Mouse (Mus musculus) limb, embryonic 13.5 days (tissue): ENCODE results near the gene Nmd3. TPM values are rescaled to one million over a fixed set of nuclear protein-coding genes. Genes with fewer than 3 reads are reported as not detected.

ENCODE experiments used
- ATAC-seq: fragments of 200-750 bp; cut with Nextera tagmentation; 2 replicates; pipeline ENCODE4 v1.8.0; 2017; ENCODE audit warnings: low read depth, moderate number of reproducible peaks, moderate TSS enrichment; ENCODE audit not compliant: low FRiP score
- H3K27ac ChIP-seq: fragments of 300-500 bp; sonication (generic); 2 replicates; pipeline ENCODE4 v1.5.1; 2015; ENCODE audit warnings: inconsistent platforms, mild to moderate bottlenecking, moderate library complexity
- H3K27me3 ChIP-seq: fragments of 300-500 bp; sonication (generic); 2 replicates; pipeline ENCODE4 v1.6.1; 2015; ENCODE audit warnings: mild to moderate bottlenecking, inconsistent platforms
- H3K36me3 ChIP-seq: fragments of 300-500 bp; sonication (generic); 2 replicates; pipeline ENCODE4 v1.6.1; 2015; ENCODE audit warnings: inconsistent platforms, mild to moderate bottlenecking, moderate library complexity
- H3K4me1 ChIP-seq: fragments of 300-500 bp; sonication (generic); 2 replicates; pipeline ENCODE4 v1.6.1; 2015; ENCODE audit warnings: inconsistent platforms
- H3K4me2 ChIP-seq: fragments of 300-500 bp; sonication (generic); replicated peaks from 2 replicates; pipeline ENCODE4 v1.6.1; 2015; ENCODE audit warnings: inconsistent platforms, mild to moderate bottlenecking, moderate library complexity
- H3K4me3 ChIP-seq: fragments of 300-500 bp; sonication (generic); 2 replicates; pipeline ENCODE4 v1.5.1; 2015; ENCODE audit warnings: moderate library complexity, mild to moderate bottlenecking, inconsistent platforms
- H3K9ac ChIP-seq: fragments of 300-500 bp; sonication (generic); 2 replicates; pipeline ENCODE4 v1.6.1; 2015; ENCODE audit warnings: mild to moderate bottlenecking, inconsistent platforms
- H3K9me3 ChIP-seq: fragments of 300-500 bp; sonication (generic); 2 replicates; pipeline ENCODE4 v1.6.1; 2016; ENCODE audit warnings: inconsistent platforms
- WGBS: fragments of 180-500 bp; shearing (Covaris S2); methylation state at CpG from one replicate; pipeline ENCODE4 v1.1.7; 2015; 5-methylcytosine and 5-hydroxymethylcytosine counted together
- polyA plus RNA-seq: library from polyadenylated mRNA; unstranded; fragments of >200 nt; fragmentation: Nextera tagmentation; extraction: Ambion mirVana; gene quantifications from 2 replicates; pipeline ENCODE4 v1.2.1, GENCODE M21; 2015

Nmd3 gene
- 125 and 142 TPM in 2 replicates for polyA plus RNA-seq

GRCm38 (mm10) chr3:69721814-69722186 lies at the start of gene Nmd3:
Nmd3 (plus strand) TSS chr3:69721985.
- H3K4me3 ChIP-seq = peak within 1 kb of the TSS; percentile 91
- peak within 1 kb of the TSS; percentile 86 for H3K4me2 ChIP-seq
- H3K9ac ChIP-seq = peak within 1 kb of the TSS; percentile 95
- peak; percentile 96 for ATAC-seq
- WGBS = under 1% methylated on average over 33 of the region's 33 CpGs
- no peaks in the 10 kb centered on the region for H3K27me3 ChIP-seq
- H3K9me3 ChIP-seq = no peaks in the 10 kb centered on the region
- H3K27ac ChIP-seq = peak within 1 kb of the TSS; percentile 89
- H3K36me3 ChIP-seq = peaks cover 8% of the 10 kb centered on the region
- H3K4me1 ChIP-seq = peaks cover 17% of the 10 kb centered on the region

- no peaks in the 10 kb centered on the region for H3K36me3 ChIP-seq
- H3K4me2 ChIP-seq = no peak overlapping the region
- no peaks in the 10 kb centered on the region for H3K9me3 ChIP-seq
- H3K27me3 ChIP-seq = no peaks in the 10 kb centered on the region
- no peak overlapping the region for H3K9ac ChIP-seq
- ATAC-seq = no peak
- WGBS = 94% methylated on average over 10 of the region's 10 CpGs
- no peak overlapping the region for H3K4me3 ChIP-seq
- H3K4me1 ChIP-seq = no peaks in the 10 kb centered on the region
- H3K27ac ChIP-seq = no peak overlapping the region
These were observed 48.4 kb upstream of the Nmd3 start for GRCm38 (mm10) chr3:69673351-69673750.

- Histone ChIP-seq H3K4me3 (no peak overlapping the region), H3K4me2 (no peak overlapping the region), H3K27me3 (no peaks in the 10 kb centered on the region), H3K9me3 (no peaks in the 10 kb centered on the region), H3K4me1 (no peaks in the 10 kb centered on the region), H3K9ac (no peak overlapping the region), H3K36me3 (no peaks in the 10 kb centered on the region), H3K27ac (no peak overlapping the region)
- WGBS = 75% methylated on average over 3 of the region's 3 CpGs
- ATAC-seq = no peak
These were observed 47.6 kb upstream of the Nmd3 start for GRCm38 (mm10) chr3:69674206-69674605.

- H3K27ac ChIP-seq = no peak overlapping the region
- H3K9me3 ChIP-seq = no peaks in the 10 kb centered on the region
- no peak overlapping the region for H3K4me3 ChIP-seq
- H3K4me1 ChIP-seq = no peaks in the 10 kb centered on the region
- no peak overlapping the region for H3K4me2 ChIP-seq
- no peak for ATAC-seq
- 74% methylated on average over 1 of the region's 1 CpGs for WGBS
- no peaks in the 10 kb centered on the region for H3K36me3 ChIP-seq
- no peaks in the 10 kb centered on the region for H3K27me3 ChIP-seq
- H3K9ac ChIP-seq = no peak overlapping the region
These were observed 32.0 kb upstream of the Nmd3 start for GRCm38 (mm10) chr3:69689791-69690190.

- no peak for ATAC-seq
- Histone ChIP-seq H3K36me3 (no peaks in the 10 kb centered on the region), H3K27ac (no peak overlapping the region), H3K4me2 (no peak overlapping the region), H3K4me1 (no peaks in the 10 kb centered on the region), H3K4me3 (no peak overlapping the region), H3K9me3 (no peaks in the 10 kb centered on the region), H3K27me3 (no peaks in the 10 kb centered on the region), H3K9ac (no peak overlapping the region)
- 88% methylated on average over 2 of the region's 2 CpGs for WGBS
These were observed 30.8 kb upstream of the Nmd3 start for GRCm38 (mm10) chr3:69690939-69691338.

GRCm38 (mm10) chr3:69699851-69700500 lies 21.8 kb upstream of the Nmd3 start:
- Histone ChIP-seq H3K4me2 (no peak overlapping the region), H3K36me3 (no peaks in the 10 kb centered on the region), H3K4me3 (no peak overlapping the region), H3K9ac (no peak overlapping the region), H3K27me3 (no peaks in the 10 kb centered on the region), H3K27ac (no peak overlapping the region), H3K4me1 (no peaks in the 10 kb centered on the region), H3K9me3 (no peaks in the 10 kb centered on the region)
- ATAC-seq = no peak
- 49% methylated on average over 6 of the region's 6 CpGs for WGBS

GRCm38 (mm10) chr3:69701905-69702304 lies 19.9 kb upstream of the Nmd3 start:
- WGBS = 46% methylated on average over 1 of the region's 1 CpGs
- Histone ChIP-seq H3K4me1 (no peaks in the 10 kb centered on the region), H3K36me3 (no peaks in the 10 kb centered on the region), H3K9ac (no peak overlapping the region), H3K9me3 (no peaks in the 10 kb centered on the region), H3K4me3 (no peak overlapping the region), H3K27me3 (no peaks in the 10 kb centered on the region), H3K4me2 (no peak overlapping the region), H3K27ac (no peak overlapping the region)
- ATAC-seq = no peak

- Histone ChIP-seq H3K27ac (no peak overlapping the region), H3K4me1 (no peaks in the 10 kb centered on the region), H3K4me2 (no peak overlapping the region), H3K4me3 (no peak overlapping the region), H3K9me3 (no peaks in the 10 kb centered on the region), H3K9ac (no peak overlapping the region), H3K27me3 (no peaks in the 10 kb centered on the region), H3K36me3 (no peaks in the 10 kb centered on the region)
- ATAC-seq = no peak
These were observed 19.4 kb upstream of the Nmd3 start for GRCm38 (mm10) chr3:69702421-69702820.

GRCm38 (mm10) chr3:69709043-69709929 lies 12.5 kb upstream of the Nmd3 start:
- H3K9me3 ChIP-seq = no peaks in the 10 kb centered on the region
- no peaks in the 10 kb centered on the region for H3K36me3 ChIP-seq
- peaks cover 7% of the 10 kb centered on the region; the same call in 1 of the 2 replicates for H3K27me3 ChIP-seq
- peak; percentile 78 for ATAC-seq
- peaks cover 13% of the 10 kb centered on the region; the same call in 1 of the 2 replicates for H3K4me1 ChIP-seq
- no peak overlapping the region for H3K4me3 ChIP-seq
- H3K27ac ChIP-seq = no peak overlapping the region
- 33% methylated on average over 12 of the region's 12 CpGs for WGBS
- H3K4me2 ChIP-seq = no peak overlapping the region
- H3K9ac ChIP-seq = no peak overlapping the region

- no peak for ATAC-seq
- no peak overlapping the region for H3K4me2 ChIP-seq
- no peak overlapping the region for H3K9ac ChIP-seq
- H3K4me1 ChIP-seq = peaks cover 13% of the 10 kb centered on the region; the same call in 1 of the 2 replicates
- H3K27ac ChIP-seq = no peak overlapping the region
- H3K4me3 ChIP-seq = no peak overlapping the region
- no peaks in the 10 kb centered on the region for H3K9me3 ChIP-seq
- no peaks in the 10 kb centered on the region for H3K36me3 ChIP-seq
- WGBS = 51% methylated on average over 8 of the region's 8 CpGs
- peaks cover 7% of the 10 kb centered on the region; the same call in 1 of the 2 replicates for H3K27me3 ChIP-seq
These were observed 9.7 kb upstream of the Nmd3 start for GRCm38 (mm10) chr3:69711907-69712600.

GRCm38 (mm10) chr3:69717476-69717875 lies 4.3 kb upstream of the Nmd3 start:
- H3K4me2 ChIP-seq = no peak overlapping the region
- no peak overlapping the region for H3K9ac ChIP-seq
- H3K27me3 ChIP-seq = no peaks in the 10 kb centered on the region
- no peak overlapping the region for H3K4me3 ChIP-seq
- no peaks in the 10 kb centered on the region for H3K9me3 ChIP-seq
- H3K27ac ChIP-seq = no peak overlapping the region
- 86% methylated on average over 6 of the region's 6 CpGs for WGBS
- ATAC-seq = no peak
- no peaks in the 10 kb centered on the region for H3K36me3 ChIP-seq
- no peaks in the 10 kb centered on the region for H3K4me1 ChIP-seq
